Comparison of ENCODE assay signal across 8 mouse cellular contexts in the genomic region with DNA sequence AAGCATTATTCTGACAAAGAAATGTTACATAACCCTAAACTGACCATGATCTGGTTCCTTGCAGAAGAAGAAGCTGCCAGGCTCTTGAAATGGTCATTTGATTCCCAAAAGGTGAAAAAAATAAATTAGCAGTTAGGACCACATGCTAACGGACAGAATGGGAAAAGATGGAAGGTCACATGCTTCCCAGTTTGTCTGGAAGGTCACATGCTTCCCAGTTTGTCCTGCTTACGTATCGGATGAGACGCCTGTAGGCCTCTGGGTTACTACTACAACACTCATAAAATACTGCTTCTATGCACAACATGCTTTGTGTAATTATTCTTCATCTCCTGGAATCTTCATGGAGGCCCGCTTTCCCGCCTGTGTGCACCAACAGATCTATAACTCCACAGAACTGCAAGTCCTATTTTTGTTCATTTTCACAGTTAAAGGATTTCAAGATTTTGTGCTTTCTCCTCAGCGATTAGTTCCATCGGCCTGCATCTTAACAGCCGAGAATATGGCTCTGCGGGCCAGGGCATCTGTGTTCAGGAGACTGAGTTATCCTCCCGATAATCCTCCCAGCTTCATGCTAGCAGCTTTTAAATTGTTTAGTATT. TPM values are rescaled to one million over a fixed set of nuclear protein-coding genes. Genes with fewer than 3 reads are reported as not detected.
DNase-seq lines count a peak whose midpoint lies in the region; ATAC-seq and TF ChIP-seq lines count a peak whose summit lies in the region.

No protein-coding gene starts in this region.

- H3K36me3 ChIP-seq in hindbrain, embryonic 12.5 days = no peaks in the 10 kb centered on the region; the same call in 1 of the 2 replicates
- H3K36me3 ChIP-seq in liver, embryonic 15.5 days (replicated peaks) = peaks cover 12% of the 10 kb centered on the region

- H3K27ac ChIP-seq in cerebellum, adult 2 months (ENCODE audit: insufficient read depth, low read length) = peak overlapping the region; percentile 96
- peak overlapping the region; percentile 99 for H3K27ac ChIP-seq in hindbrain, embryonic 12.5 days
- H3K27ac ChIP-seq in liver, embryonic 15.5 days (replicated peaks) = peak overlapping the region; percentile 97

- H3K4me1 ChIP-seq in cerebellum, adult 2 months (ENCODE audit: control insufficient read depth, insufficient read depth, low read length) = peaks cover 20% of the 10 kb centered on the region
- peaks cover 35% of the 10 kb centered on the region for H3K4me1 ChIP-seq in hindbrain, embryonic 12.5 days
- peaks cover 53% of the 10 kb centered on the region for H3K4me1 ChIP-seq in liver, embryonic 15.5 days (replicated peaks)

- H3K4me3 ChIP-seq in cerebellum, adult 2 months (replicated peaks; ENCODE audit: insufficient read depth, low read depth, low read length) = peak overlapping the region; percentile 64
- H3K4me3 ChIP-seq in hindbrain, embryonic 12.5 days = peak overlapping the region; percentile 54
- H3K4me3 ChIP-seq in liver, embryonic 15.5 days (replicated peaks) = peak overlapping the region; percentile 56

- TF ChIP-seq CTCF in cerebellum, adult 2 months (IDR thresholded peaks at IDR 0.05; ENCODE audit: borderline replicate concordance, insufficient read depth, low read depth, low read length) = no peak

- no peak for TF ChIP-seq POLR2A in cerebellum, adult 2 months (IDR thresholded peaks at IDR 0.05; ENCODE audit: borderline replicate concordance, insufficient read depth, low read length)

- no peaks in the 10 kb centered on the region for H3K27me3 ChIP-seq in cerebellum, adult 2 months (ENCODE audit: control insufficient read depth, insufficient read depth, low read length)
- H3K27me3 ChIP-seq in hindbrain, embryonic 12.5 days = no peaks in the 10 kb centered on the region
- no peaks in the 10 kb centered on the region for H3K27me3 ChIP-seq in liver, embryonic 15.5 days

- no peak for ATAC-seq in hindbrain, embryonic 12.5 days (ENCODE audit: low FRiP score)
- ATAC-seq in liver, embryonic 15.5 days (ENCODE audit: insufficient read depth) = no peak
- no peak for ATAC-seq in megakaryocyte-erythroid progenitor cell, adult 5-6 weeks (replicated peaks; ENCODE audit: low FRiP score, low TSS enrichment, poor library complexity, severe bottlenecking)

- 16% methylated on average over 11 of the region's 11 CpGs for WGBS in cerebellum, adult 2 months
- WGBS in hindbrain, embryonic 12.5 days = 32% methylated on average over 11 of the region's 11 CpGs
- WGBS in liver, embryonic 15.5 days (ENCODE audit: insufficient replicate concordance) = 25% methylated on average over 11 of the region's 11 CpGs

- peak; percentile 54 to 61 for DNase-seq in cerebellum, adult 2 months
- no peak for DNase-seq in cerebellum, adult 9-10 months
- DNase-seq in 3134 (ENCODE audit: extremely low read depth, insufficient read length, low spot score) = peak; percentile 51
- DNase-seq in embryo, embryonic 11 days = peak; percentile 54
- DNase-seq in ovary, postnatal 10 days (ENCODE audit: low spot score) = no peak

- peak overlapping the region; percentile 79 for H3K9ac ChIP-seq in hindbrain, embryonic 12.5 days
- peak overlapping the region; percentile 68 for H3K9ac ChIP-seq in liver, embryonic 15.5 days

- no peaks in the 10 kb centered on the region for H3K9me3 ChIP-seq in hindbrain, embryonic 12.5 days (replicated peaks)
- H3K9me3 ChIP-seq in liver, embryonic 15.5 days (replicated peaks) = no peaks in the 10 kb centered on the region

- peak overlapping the region; percentile 75 for H3K4me2 ChIP-seq in hindbrain, embryonic 12.5 days (replicated peaks)
- H3K4me2 ChIP-seq in liver, embryonic 15.5 days = peak overlapping the region; percentile 75

RNA-seq across cellular contexts. Expression of gene Sde2, which starts 1.1 kb away (rescaled TPM):
- 16.8 and 17.7 TPM in 2 replicates for polyA plus RNA-seq in cerebellum, adult 2 months (2012; rRNA removed)
- 35.6 and 39.7 TPM in 2 replicates for polyA plus RNA-seq in hindbrain, embryonic 12.5 days (2016; fragmentation: Nextera tagmentation; extraction: Ambion mirVana)
- polyA plus RNA-seq in liver, embryonic 15.5 days (2015; fragmentation: Nextera tagmentation; extraction: Ambion mirVana) = 21.8 and 22.4 TPM in 2 replicates
- 22.0 and 23.2 TPM in 2 replicates for total RNA-seq in megakaryocyte-erythroid progenitor cell, adult 5-6 weeks (2014; fragmentation: Nextera tagmentation)
- 37.6 and 45.7 TPM in 2 replicates for total RNA-seq in megakaryocyte-erythroid progenitor cell, adult 5-6 weeks (2017)

RNA-seq across cellular contexts. Expression of gene H3f3a, which starts 36.1 kb away (rescaled TPM):
- polyA plus RNA-seq in cerebellum, adult 2 months (2012; rRNA removed) = 463 and 518 TPM in 2 replicates
- 3,274 and 3,635 TPM in 2 replicates for polyA plus RNA-seq in hindbrain, embryonic 12.5 days (2016; fragmentation: Nextera tagmentation; extraction: Ambion mirVana)
- polyA plus RNA-seq in liver, embryonic 15.5 days (2015; fragmentation: Nextera tagmentation; extraction: Ambion mirVana) = 2,115 and 2,296 TPM in 2 replicates
- 737 and 1,041 TPM in 2 replicates for total RNA-seq in megakaryocyte-erythroid progenitor cell, adult 5-6 weeks (2014; fragmentation: Nextera tagmentation)
- 1,518 and 1,745 TPM in 2 replicates for total RNA-seq in megakaryocyte-erythroid progenitor cell, adult 5-6 weeks (2017)

RNA-seq across cellular contexts. Expression of gene Lefty2, which starts 43.1 kb away (rescaled TPM):
- 0.18 TPM in 1 of 2 replicates, not detected in the other for polyA plus RNA-seq in cerebellum, adult 2 months (2012; rRNA removed)
- polyA plus RNA-seq in hindbrain, embryonic 12.5 days (2016; fragmentation: Nextera tagmentation; extraction: Ambion mirVana) = 0.08 TPM in 1 of 2 replicates, not detected in the other
- not detected in 2 replicates for polyA plus RNA-seq in liver, embryonic 15.5 days (2015; fragmentation: Nextera tagmentation; extraction: Ambion mirVana)
- not detected in 2 replicates for total RNA-seq in megakaryocyte-erythroid progenitor cell, adult 5-6 weeks (2014; fragmentation: Nextera tagmentation)
- not detected in 2 replicates for total RNA-seq in megakaryocyte-erythroid progenitor cell, adult 5-6 weeks (2017)

RNA-seq across cellular contexts. Expression of gene Pycr2, which starts 54.3 kb away (rescaled TPM):
- 40.2 and 46.8 TPM in 2 replicates for polyA plus RNA-seq in cerebellum, adult 2 months (2012; rRNA removed)
- 80.3 and 91.6 TPM in 2 replicates for polyA plus RNA-seq in hindbrain, embryonic 12.5 days (2016; fragmentation: Nextera tagmentation; extraction: Ambion mirVana)
- polyA plus RNA-seq in liver, embryonic 15.5 days (2015; fragmentation: Nextera tagmentation; extraction: Ambion mirVana) = 93.6 and 108 TPM in 2 replicates
- 57.0 and 70.4 TPM in 2 replicates for total RNA-seq in megakaryocyte-erythroid progenitor cell, adult 5-6 weeks (2014; fragmentation: Nextera tagmentation)
- 21.1 and 34.2 TPM in 2 replicates for total RNA-seq in megakaryocyte-erythroid progenitor cell, adult 5-6 weeks (2017)

Comparison
In these comparisons a context has a peak if more than half of its experiments do, and no peak if none do; other contexts are left out.
1. DNase-seq: peak in cerebellum, adult 2 months (2 of 2), 3134 (single experiment) and embryo, embryonic 11 days (single experiment); none in cerebellum, adult 9-10 months (single experiment) and ovary, postnatal 10 days (single experiment).
2. Peak in every context shown above with its lines, with median percentiles within 50 percentile points of each other: H3K27ac ChIP-seq and H3K4me3 ChIP-seq.